Mouse (Mus musculus): ENCODE data around the gene Stk32c.

The Stk32c gene

GRCm38 (mm10) chr7:139228447-139229171, 15.5 kb upstream of the Stk32c start:
- no peak for DNase-seq

GRCm38 (mm10) chr7:139226416-139226815, 13.3 kb upstream of the Stk32c start:
- no peak for DNase-seq

- no peak for DNase-seq
Measured at GRCm38 (mm10) chr7:139224725-139225124, 11.6 kb upstream of the Stk32c start.

GRCm38 (mm10) chr7:139224070-139224469, 11.0 kb upstream of the Stk32c start:
- no peak for DNase-seq

GRCm38 (mm10) chr7:139222341-139222740, 9.2 kb upstream of the Stk32c start:
- no peak for DNase-seq

- no peak for DNase-seq
Measured at GRCm38 (mm10) chr7:139221856-139222255, 8.7 kb upstream of the Stk32c start.

GRCm38 (mm10) chr7:139221072-139221471, 8.0 kb upstream of the Stk32c start:
- no peak for DNase-seq

- DNase-seq, result no peak
Measured at GRCm38 (mm10) chr7:139220303-139220702, 7.2 kb upstream of the Stk32c start.

- no peak for DNase-seq
Measured at GRCm38 (mm10) chr7:139219486-139219885, 6.4 kb upstream of the Stk32c start.

GRCm38 (mm10) chr7:139218641-139219415, 5.7 kb upstream of the Stk32c start:
- peak; percentile 47 for DNase-seq

- no peak for DNase-seq
Measured at GRCm38 (mm10) chr7:139217046-139217445, 3.9 kb upstream of the Stk32c start.

GRCm38 (mm10) chr7:139216464-139216863, 3.4 kb upstream of the Stk32c start:
- DNase-seq, result no peak

GRCm38 (mm10) chr7:139215946-139216345, 2.8 kb upstream of the Stk32c start:
- no peak for DNase-seq

GRCm38 (mm10) chr7:139215516-139215915, 2.4 kb upstream of the Stk32c start:
- DNase-seq, result no peak

- DNase-seq, result no peak
Measured at GRCm38 (mm10) chr7:139214596-139215340, 1.7 kb upstream of the Stk32c start.

GRCm38 (mm10) chr7:139214160-139214559, 1.1 kb upstream of the Stk32c start:
- DNase-seq, result no peak

GRCm38 (mm10) chr7:139213751-139214150, 644 bp upstream of the Stk32c start:
- DNase-seq, result no peak

GRCm38 (mm10) chr7:139211761-139212160, 1.3 kb downstream of the Stk32c start:
- no peak for DNase-seq

- no peak for DNase-seq
Measured at GRCm38 (mm10) chr7:139208773-139209095, 4.4 kb downstream of the Stk32c start.

GRCm38 (mm10) chr7:139208023-139208772, 4.9 kb downstream of the Stk32c start:
- DNase-seq, result no peak

- no peak for DNase-seq
Measured at GRCm38 (mm10) chr7:139201209-139201608, 11.9 kb downstream of the Stk32c start.

GRCm38 (mm10) chr7:139200108-139200507, 13.0 kb downstream of the Stk32c start:
- peak; percentile 73 for DNase-seq

- no peak for DNase-seq
Measured at GRCm38 (mm10) chr7:139197022-139197421, 16.1 kb downstream of the Stk32c start.
